Mouse (Mus musculus): Measurements from ENCODE around the gene Tatdn2.
"Not testable (repeated sequence)": the region's sequence is repeated elsewhere in the genome, so short reads cannot be mapped to it uniquely, and the experiment has no call there.

Tatdn2 gene

DNA sequence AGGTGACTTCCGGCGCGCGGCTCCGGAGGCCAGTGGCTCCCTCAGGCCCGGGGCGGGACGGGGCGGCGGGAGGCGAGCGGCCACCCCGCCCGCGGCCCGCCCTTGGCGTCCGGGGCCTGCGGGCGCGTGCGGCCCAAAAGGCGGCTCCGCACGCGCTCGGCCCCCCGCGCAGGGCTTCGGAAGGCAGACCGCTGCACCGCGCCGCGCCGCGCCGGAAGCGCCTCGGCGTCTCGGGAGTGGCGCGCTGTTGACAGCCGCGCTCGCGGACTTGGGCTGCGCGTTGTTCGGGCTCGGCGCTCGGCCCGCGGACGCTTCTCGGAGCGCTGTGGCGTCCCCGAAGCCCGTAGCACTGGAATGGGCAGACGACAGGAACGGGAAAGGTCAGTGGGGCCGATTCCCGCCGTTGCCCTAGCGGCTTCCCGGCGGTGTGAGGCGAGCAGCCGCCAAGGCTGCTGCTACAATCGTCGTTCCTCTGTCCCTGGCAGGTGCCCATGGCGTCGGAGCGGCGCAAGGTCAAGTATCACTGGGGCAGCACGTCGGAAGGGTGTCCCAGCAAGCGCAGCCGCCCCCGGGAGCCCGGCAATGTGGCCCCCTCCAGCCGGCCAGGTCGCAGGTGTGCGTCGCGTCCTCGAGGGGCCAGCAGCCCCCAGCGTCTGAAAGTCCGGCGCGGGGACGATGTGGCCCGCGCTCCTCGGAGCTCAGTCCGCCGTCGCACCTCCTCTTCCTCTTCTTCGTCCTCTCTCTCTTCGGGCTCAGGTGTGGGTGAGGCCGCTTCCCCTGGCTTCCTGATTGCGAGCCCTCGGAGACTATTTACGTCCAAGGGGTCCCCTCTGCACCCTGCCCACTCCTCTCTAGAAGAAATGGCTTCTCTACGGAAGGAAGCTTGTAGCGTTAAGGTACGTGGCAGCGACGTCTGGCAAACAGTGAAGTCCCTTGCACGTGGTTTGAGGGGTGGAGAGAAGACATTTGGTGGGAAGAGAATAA lies 664 bp downstream of the Tatdn2 start:
- in situ Hi-C loops (cut with MboI; ENCODE audit: unreplicated experiment in 2 of 2), result no loop called here

DNA sequence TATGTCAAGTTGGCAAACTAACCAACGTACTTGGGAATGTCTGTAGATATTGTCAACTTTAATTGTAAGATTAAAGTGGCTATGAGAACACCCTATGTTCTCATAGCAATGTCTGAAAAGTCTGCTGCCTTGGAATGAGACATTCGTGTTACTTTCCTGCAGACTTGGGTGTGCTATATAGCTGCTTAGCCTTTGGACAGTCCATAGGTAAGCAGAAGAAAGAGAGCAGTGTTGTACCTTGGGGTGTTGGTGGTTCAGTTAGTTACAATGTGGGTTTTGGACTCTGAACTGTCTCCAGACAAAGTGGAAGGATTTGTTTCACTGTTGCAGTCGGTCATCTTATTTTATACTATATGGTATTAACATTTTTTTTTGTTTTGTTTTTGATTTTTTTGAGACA lies 15.9 kb downstream of the Tatdn2 start:
- in situ Hi-C loops (cut with MboI; ENCODE audit: unreplicated experiment in 2 of 2), result no loop called here

DNA sequence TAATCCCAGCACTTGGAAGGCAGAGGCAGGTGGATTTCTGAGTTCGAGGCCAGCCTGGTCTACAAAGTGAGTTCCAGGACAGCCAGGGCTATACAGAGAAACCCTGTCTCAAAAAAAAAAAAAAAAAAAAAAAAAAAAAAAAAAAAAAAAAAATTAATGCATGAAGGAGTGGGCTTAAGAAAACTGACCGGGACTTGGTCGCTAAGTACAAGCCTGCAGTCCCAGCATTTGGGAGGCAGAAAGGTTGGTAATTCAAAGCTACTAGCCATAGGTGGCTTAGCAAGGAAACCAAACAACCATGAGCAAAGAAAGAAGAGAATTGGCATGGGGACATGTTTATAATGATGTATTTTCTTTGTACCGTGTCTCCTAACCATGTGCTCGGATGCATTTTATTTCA lies 16.5 kb downstream of the Tatdn2 start:
- in situ Hi-C loops (cut with MboI; ENCODE audit: unreplicated experiment in 2 of 2), result not testable (repeated sequence)

DNA sequence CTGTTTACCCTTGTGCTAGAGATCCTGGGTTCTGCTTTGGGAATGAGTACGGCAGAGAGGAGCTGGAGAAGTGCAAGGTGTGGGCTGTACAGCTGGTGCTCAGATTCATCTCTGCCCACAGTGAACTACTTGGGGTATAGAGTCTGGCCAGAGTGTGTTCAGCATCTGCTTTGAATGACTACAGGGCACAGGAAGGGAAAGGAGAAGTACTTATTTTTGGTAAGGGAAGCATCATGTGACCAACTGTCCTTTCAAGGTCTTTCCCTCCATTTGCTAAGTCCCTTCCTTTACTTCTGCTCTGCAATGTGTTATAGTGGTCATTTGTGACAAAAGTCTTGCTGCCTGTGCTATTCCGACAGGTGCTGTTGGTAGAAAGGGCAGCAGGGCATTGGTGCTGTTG lies 17.4 kb downstream of the Tatdn2 start:
- in situ Hi-C loops (cut with MboI; ENCODE audit: unreplicated experiment in 2 of 2), result no loop called here

DNA sequence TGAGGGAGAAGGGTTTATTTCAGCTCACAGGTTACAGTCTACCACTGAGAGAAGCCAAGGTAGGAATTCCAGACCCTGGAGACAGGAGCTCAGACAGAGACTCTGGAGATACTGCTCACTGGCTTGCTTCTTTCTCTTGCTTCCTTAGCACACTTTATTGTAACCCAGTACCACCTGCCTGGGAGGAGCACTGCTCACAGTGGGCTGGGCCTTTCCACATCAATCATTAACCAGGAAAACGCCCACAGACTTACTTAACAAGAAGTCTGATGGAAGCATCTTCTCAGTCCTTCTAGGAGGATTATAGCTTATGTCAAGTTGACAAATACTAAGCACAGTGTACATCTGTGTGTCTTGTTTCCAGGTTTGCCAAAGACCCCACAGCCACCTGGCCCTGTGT lies 17.9 kb downstream of the Tatdn2 start:
- in situ Hi-C loops (cut with MboI; ENCODE audit: unreplicated experiment in 2 of 2), result no loop called here

DNA sequence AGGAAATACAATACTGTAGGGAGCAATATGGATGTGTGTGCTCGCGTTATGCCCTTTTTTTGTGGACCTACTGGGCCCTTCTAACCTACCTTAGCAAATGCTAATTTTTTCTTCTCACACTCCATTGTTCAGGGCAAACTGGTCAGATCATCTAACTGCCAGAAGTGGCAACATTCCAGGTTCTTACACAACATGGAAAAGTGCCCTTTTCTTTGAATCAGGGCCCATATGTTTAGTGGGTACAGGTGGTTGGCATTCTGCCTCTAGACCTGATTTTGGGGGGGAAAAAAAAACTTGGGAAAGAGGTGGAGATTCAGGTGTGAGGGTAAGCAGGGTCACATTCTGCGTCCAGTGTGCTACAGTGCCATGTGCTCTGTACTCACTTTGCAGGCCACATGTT lies 20.7 kb downstream of the Tatdn2 start:
- in situ Hi-C loops (cut with MboI; ENCODE audit: unreplicated experiment in 2 of 2), result no loop called here

DNA sequence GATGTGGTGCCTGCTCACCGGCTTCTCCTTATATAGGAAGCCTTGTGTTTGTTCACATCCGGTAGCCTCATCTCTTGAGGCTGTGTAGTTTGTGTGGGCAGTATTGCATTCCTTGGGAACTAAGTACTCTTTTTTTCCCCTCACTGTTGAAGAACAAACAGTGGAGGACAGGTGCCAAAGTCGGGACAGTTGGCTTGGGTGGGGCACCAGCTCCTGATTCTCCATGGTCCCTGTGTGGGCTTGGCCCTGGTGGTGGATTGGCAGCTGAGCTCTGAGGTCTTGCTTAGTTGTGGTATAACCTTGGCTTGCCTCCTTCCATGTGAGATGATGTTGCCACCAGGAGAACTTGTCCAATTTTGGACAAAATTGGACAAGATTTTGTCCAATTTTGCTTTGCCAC lies 23.0 kb downstream of the Tatdn2 start, which contains the start of gene Ghrl:
Ghrl (minus strand) TSS at position 3 of the 400 bp plus-strand sequence.
- in situ Hi-C loops (cut with MboI; ENCODE audit: unreplicated experiment in 2 of 2), result no loop called here

DNA sequence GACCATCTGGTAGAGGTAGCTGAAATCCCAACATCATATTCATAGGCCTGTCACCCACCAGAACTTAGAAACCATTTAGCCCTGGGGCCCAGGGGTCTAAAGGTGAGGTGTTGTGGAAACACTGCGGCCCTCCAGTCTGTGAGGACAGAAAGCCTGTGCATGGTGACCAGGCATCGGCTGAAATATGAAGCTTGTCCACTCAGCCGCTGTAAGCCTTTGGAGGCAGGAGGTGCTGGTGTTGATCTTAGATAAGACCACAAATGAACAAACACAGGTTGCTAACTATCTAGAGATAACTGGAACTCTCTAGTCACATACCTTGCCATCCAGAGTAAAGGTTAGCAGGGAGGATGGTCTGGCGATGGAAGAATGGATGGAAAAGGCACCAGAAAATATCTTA lies 24.2 kb downstream of the Tatdn2 start:
- in situ Hi-C loops (cut with MboI; ENCODE audit: unreplicated experiment in 2 of 2), result no loop called here

DNA sequence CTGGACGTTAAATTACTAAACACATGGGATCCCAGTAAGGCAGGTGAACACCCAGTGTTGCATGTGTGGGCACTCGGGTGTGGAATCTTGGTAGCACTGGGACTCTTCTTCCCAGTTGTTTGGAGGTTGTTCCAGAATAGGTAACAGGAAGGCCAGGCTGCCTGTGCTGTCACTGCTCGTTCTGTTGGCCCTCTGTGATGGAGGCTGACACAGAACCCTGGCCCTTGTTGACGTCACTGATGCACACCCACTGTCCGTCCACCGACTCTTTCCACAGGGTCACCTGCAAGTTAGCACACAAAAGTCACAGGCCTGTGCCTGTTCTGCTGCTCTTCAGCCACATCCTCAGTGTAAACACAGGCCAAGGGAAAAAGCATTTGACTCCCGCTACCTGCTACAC lies 31.3 kb downstream of the Tatdn2 start:
- in situ Hi-C loops (cut with MboI; ENCODE audit: unreplicated experiment in 2 of 2), result loop anchor here in 1 of 2 experiments (25.0 kb wide), 1 partner anchor 1041 kb away; the partner anchor contains the start of gene Rad18

DNA sequence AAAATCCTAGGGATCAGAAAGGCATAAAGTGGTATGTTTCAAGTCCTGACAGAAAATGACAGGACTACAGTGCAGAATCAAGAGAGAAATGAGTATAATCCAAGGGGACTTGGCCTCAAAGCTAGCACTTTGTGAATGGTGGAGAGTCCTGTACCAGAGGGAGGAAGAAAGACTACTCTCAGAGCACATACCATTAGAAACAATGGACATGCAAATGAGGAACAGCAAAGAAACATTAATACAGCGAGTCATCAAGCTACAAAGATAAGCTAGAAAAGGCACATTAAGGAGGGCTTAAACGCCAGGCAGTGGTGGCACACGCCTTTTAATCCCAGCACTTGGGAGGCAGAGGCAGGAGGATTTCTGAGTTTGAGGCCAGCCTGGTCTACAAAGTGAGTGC lies 34.4 kb downstream of the Tatdn2 start:
- in situ Hi-C loops (cut with MboI; ENCODE audit: unreplicated experiment in 2 of 2), result loop anchor here in 1 of 2 experiments (25.0 kb wide), 1 partner anchor 1044 kb away; the partner anchor contains the start of gene Rad18

DNA sequence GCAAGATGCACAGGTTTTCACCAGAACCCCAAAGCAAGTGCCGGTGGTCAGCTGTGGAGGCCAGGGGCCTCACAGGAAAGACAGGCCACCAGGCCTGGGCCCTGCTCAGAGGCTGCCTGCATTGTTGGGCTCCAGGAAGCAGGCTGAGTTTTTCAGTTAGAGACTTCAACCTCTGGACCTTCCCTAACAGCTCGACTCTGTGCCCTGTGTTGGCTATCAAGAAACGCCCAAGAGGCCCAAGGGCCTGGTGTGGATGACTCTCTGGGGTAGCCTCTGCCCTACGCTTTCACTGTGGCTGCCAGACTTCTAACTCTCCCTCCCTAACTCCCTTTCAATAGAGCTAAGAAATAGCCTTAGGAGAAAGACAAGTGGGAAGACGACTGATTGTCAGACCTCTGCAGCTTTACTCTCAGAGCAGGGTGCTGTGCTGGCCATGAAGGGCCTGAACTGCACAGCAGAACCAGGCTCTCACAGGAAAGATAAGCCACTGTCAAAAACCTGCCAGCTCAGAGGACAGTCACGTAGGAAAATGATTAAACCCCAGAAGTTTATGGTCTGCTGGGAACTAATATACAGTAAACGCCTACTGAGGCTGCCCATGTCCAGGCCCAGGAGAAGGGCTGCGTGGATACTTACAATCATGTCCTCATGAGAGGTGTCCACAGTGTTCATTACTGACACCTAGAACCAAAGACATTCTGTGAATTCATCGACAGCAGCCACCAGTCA lies 40.6 kb downstream of the Tatdn2 start:
- in situ Hi-C loops (cut with MboI; ENCODE audit: unreplicated experiment in 2 of 2), result loop anchor here in 1 of 2 experiments (25.0 kb wide), 1 partner anchor 1050 kb away; the partner anchor contains the start of gene Rad18

DNA sequence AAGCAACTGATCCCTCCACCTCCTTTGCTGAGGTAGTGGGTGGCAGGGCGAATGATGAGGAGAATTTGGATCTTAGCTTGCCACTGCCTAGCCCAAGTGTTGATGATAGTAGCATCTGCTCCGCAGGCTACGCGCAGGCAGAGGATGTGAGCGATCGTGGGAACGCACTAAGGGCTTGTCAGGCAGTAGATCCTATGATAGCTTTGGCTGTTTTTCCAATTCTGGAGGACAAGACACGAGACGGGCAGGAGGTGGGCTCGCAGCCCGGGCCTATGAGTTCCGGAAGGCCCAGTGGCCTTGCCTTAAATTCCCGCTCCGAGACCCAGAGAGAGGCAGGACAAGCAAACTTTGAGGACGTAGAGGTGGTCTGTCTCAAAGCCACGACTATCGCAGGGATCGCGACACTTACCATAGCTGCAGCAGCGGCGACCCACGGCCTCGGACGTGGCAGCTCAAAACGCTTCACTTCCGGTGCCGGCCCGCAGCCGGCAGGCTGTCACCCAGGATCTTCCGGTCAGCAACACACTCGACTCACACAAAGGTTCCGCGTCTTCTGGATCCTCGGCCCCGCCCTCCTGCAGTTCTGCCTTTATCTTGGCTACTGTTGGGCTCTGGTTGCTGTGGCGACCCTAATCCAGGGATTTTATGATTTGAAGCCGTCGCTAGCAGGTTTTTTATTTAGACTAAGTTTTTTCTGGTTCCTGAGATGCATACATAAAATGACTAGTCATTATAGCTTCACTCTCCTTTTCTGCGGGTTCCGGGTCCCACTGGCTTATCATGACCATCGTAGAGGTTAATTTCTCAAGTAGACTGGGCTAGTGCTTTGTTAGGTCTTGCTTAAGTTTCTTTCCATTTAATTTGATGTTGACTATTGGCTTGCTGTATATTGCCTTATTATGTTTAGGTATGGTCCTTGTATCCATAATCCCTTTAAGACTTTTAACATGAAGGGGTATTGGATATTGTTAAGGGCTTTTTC lies 43.7 kb downstream of the Tatdn2 start, which contains the start of gene Sec13:
Sec13 (minus strand) TSS at position 508 of the 982 bp plus-strand sequence.
- in situ Hi-C loops (cut with MboI; ENCODE audit: unreplicated experiment in 2 of 2), result loop anchor here in 1 of 2 experiments (25.0 kb wide), 1 partner anchor 1053 kb away; the partner anchor contains the start of gene Rad18

DNA sequence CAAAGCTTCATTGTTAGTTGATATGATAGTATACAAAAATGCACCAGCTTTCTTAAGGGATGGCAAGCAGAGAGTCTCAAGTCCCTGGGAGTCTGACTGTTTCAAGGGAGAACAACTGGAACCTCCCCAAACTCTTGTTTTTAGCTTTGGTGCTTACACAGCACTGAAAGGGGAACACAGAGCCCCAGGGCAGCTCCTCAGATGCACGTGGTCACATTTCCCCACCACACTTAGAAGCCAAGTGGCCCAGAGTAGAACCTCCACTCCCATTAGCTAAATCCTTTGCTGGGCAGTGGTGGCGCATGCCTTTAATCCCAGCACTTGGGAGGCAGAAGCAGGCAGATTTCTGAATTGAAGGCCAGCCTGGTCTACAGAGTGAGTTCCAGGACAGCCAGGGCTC lies 44.6 kb downstream of the Tatdn2 start:
- in situ Hi-C loops (cut with MboI; ENCODE audit: unreplicated experiment in 2 of 2), result loop anchor here in 1 of 2 experiments (25.0 kb wide), 1 partner anchor 1054 kb away; the partner anchor contains the start of gene Rad18

DNA sequence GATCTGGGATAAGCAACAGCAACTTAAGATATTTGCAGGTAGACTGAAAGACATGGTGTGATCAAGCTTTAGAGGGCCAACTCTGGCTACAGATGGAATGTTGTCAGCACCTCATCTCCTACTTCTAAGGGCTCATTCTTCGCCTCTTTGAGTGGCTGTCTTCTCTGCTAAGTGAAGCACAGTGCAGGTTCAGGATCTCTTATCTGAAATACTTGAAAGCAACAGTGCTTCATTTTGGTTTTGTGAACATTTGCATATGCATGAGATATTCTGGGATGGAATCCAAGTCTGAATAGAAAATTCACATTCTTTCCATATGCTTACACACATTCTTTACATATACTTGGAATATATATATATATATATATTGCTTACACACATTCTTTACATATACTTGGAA lies 45.5 kb downstream of the Tatdn2 start:
- in situ Hi-C loops (cut with MboI; ENCODE audit: unreplicated experiment in 2 of 2), result loop anchor here in 1 of 2 experiments (25.0 kb wide), 1 partner anchor 1055 kb away; the partner anchor contains the start of gene Rad18

DNA sequence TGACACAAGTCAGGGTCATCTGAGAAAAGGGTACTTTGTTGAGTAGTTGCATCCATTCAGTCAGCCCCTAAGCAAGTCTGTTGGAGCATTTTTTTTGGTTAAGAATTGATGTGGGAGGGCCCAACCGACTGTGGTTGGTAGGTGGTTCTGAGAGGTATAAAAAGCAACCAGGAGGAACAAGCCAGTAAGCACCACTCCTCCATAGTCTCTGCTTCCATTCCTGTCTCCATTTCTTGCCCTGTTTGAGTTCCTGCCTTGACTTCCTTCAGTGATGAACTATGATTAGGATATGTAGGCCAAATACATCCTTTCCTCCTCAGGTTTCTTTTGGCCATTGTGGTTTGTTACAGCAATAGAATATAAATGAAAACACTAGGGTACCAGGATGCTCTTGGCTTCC lies 46.3 kb downstream of the Tatdn2 start:
- in situ Hi-C loops (cut with MboI; ENCODE audit: unreplicated experiment in 2 of 2), result loop anchor here in 1 of 2 experiments (25.0 kb wide), 1 partner anchor 1056 kb away; the partner anchor contains the start of gene Rad18

DNA sequence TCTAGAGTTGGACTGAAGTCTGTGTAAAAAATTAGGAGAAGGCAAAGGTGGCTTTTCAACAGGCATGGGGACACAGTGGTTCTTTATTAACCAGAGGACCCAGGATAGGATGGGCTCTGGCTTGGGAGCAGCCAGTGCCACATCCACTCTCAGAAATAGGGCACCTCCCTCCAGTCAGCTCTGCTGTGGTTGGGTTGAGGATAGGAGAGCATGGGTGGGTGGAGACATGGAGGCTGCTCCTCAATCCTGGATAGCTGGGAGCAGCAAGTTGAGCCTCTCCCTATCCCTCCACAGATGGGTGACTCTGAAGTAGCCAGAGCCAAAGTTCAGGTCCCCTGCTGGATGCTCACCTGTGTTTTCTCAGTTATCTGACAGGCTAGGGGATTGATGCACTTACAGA lies 48.3 kb downstream of the Tatdn2 start:
- in situ Hi-C loops (cut with MboI; ENCODE audit: unreplicated experiment in 2 of 2), result loop anchor here in 1 of 2 experiments (25.0 kb wide), 1 partner anchor 1058 kb away; the partner anchor contains the start of gene Rad18

DNA sequence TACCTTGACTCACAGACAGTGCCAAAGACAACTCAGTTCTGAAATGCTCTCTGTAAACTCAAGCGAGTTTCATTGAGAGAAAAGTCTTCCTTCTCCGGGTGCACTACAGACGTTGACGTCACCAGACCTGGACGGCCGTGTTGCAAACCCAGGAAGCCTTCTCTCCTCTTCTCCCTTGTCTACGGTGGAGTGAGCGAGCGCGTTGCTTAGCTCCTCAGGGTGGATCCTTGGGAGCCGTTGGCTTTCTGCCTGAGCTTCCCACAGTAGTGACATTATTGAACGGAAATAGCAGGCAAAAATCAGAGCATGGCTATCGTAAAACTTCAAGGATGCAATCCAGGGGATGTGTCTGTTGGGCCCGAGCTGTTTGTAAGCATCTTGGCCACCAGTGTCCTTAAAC lies 50.4 kb downstream of the Tatdn2 start:
- in situ Hi-C loops (cut with MboI; ENCODE audit: unreplicated experiment in 2 of 2), result loop anchor here in 1 of 2 experiments (25.0 kb wide), 1 partner anchor 1060 kb away; the partner anchor contains the start of gene Rad18

DNA sequence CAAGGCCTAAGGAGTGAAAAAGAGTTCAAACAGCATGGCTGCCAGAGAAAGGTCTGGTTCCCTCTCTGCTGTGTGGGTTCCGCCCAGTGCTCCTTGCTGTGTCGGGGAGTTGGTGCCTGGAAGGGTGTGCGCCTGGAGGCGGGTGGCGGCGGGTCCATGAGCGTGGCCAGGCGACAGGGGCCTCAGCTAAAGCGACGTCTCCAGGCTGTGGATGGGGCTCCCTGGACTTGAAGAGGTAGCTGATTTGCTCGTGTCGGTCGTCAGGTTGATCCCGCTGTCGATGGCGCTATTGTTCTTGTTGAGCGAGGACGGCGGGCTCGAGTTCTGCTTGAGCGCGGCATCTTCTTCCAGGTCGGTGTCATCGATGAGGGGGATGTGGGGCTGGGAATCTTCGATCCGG lies 51.5 kb downstream of the Tatdn2 start:
- in situ Hi-C loops (cut with MboI; ENCODE audit: unreplicated experiment in 2 of 2), result loop anchor here in 1 of 2 experiments (25.0 kb wide), 1 partner anchor 1061 kb away; the partner anchor contains the start of gene Rad18

DNA sequence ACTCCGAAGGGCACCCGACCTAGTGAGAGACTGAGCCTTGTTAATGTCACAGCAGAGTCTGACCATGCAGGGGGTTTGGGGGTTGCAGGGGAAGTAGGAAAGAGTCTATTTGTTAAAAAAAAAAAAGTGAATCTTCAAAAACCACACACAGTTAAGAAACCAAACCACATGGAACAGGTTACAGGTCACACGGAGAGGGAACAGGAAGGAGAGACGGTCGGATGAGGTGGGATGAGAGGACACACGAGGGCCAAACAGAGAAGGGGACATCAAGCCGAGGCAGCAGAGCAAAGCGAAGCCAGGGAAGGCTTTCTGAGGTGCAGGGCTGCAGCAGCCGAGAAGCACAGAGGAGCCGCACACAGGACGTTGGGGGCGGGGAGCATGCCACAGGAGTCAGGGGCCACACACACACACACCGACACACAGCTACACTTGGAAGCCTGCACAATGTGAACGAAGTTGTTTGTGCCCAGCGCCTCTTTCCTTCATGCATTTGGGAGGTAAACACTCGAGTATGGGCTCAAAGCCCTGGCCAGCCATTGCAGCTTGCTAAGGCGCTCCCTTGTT lies 52.4 kb downstream of the Tatdn2 start:
- in situ Hi-C loops (cut with MboI; ENCODE audit: unreplicated experiment in 2 of 2), result loop anchor here in 1 of 2 experiments (25.0 kb wide), 1 partner anchor 1062 kb away; the partner anchor contains the start of gene Rad18
